Mouse (Mus musculus) hindbrain, embryonic 14.5 days (tissue): ENCODE data around the gene Myo3b. TPM values are rescaled to one million over a fixed set of nuclear protein-coding genes. Genes with fewer than 3 reads are reported as not detected.

ENCODE experiments used
- ATAC-seq: fragments of 200-750 bp; cut with Nextera tagmentation; 2 replicates; pipeline ENCODE4 v1.8.0; 2017; ENCODE audit warnings: moderate number of reproducible peaks, mild to moderate bottlenecking, moderate TSS enrichment, moderate library complexity; ENCODE audit not compliant: low FRiP score
- DNase-seq: peaks from one replicate; pipeline ENCODE4 v3.0.0-alpha.2; 2015; ENCODE audit warnings: low spot score
- H3K27ac ChIP-seq: fragments of 300-500 bp; sonication (generic); 2 replicates; pipeline ENCODE4 v1.5.1; 2014; ENCODE audit warnings: mild to moderate bottlenecking, moderate library complexity
- H3K27me3 ChIP-seq: fragments of 300-500 bp; sonication (generic); 2 replicates; pipeline ENCODE4 v1.6.1; 2014; ENCODE audit warnings: mild to moderate bottlenecking, low read length, mixed read lengths; ENCODE audit not compliant: control insufficient read depth, insufficient read depth
- H3K36me3 ChIP-seq: fragments of 300-500 bp; sonication (generic); replicated peaks from 2 replicates; pipeline ENCODE4 v1.6.1; 2014; ENCODE audit not compliant: control insufficient read depth, insufficient read depth
- H3K4me1 ChIP-seq: fragments of 300-500 bp; sonication (generic); replicated peaks from 2 replicates; pipeline ENCODE4 v1.6.1; 2014; ENCODE audit warnings: antibody characterized with exemption, low read length, mixed read lengths; ENCODE audit not compliant: control insufficient read depth, insufficient read depth
- H3K4me2 ChIP-seq: fragments of 300-500 bp; sonication (generic); replicated peaks from 2 replicates; pipeline ENCODE4 v1.6.1; 2014; ENCODE audit warnings: mild to moderate bottlenecking, moderate library complexity
- H3K4me3 ChIP-seq: fragments of 300-500 bp; sonication (generic); replicated peaks from 2 replicates; pipeline ENCODE4 v1.5.1; 2014; ENCODE audit warnings: mild to moderate bottlenecking, low read length
- H3K9ac ChIP-seq: fragments of 300-500 bp; sonication (generic); 2 replicates; pipeline ENCODE4 v1.6.1; 2014
- H3K9me3 ChIP-seq: fragments of 300-500 bp; sonication (generic); 2 replicates; pipeline ENCODE4 v1.6.1; 2016; ENCODE audit warnings: low read length; ENCODE audit not compliant: control insufficient read depth
- WGBS: fragments of 180-500 bp; shearing (Covaris S2); extraction: QIAGEN DNeasy Blood & Tissue Kit; methylation state at CpG from one replicate; pipeline ENCODE4 v1.1.7; 2014; 5-methylcytosine and 5-hydroxymethylcytosine counted together
- polyA plus RNA-seq: library from polyadenylated mRNA; unstranded; fragments of >200 nt; fragmentation: Nextera tagmentation; extraction: Ambion mirVana; gene quantifications from 2 replicates; pipeline ENCODE4 v1.2.1, GENCODE M21; 2014

Gene Myo3b
- polyA plus RNA-seq, 1 experiment from 2014 or later = 0.27 TPM

DNA sequence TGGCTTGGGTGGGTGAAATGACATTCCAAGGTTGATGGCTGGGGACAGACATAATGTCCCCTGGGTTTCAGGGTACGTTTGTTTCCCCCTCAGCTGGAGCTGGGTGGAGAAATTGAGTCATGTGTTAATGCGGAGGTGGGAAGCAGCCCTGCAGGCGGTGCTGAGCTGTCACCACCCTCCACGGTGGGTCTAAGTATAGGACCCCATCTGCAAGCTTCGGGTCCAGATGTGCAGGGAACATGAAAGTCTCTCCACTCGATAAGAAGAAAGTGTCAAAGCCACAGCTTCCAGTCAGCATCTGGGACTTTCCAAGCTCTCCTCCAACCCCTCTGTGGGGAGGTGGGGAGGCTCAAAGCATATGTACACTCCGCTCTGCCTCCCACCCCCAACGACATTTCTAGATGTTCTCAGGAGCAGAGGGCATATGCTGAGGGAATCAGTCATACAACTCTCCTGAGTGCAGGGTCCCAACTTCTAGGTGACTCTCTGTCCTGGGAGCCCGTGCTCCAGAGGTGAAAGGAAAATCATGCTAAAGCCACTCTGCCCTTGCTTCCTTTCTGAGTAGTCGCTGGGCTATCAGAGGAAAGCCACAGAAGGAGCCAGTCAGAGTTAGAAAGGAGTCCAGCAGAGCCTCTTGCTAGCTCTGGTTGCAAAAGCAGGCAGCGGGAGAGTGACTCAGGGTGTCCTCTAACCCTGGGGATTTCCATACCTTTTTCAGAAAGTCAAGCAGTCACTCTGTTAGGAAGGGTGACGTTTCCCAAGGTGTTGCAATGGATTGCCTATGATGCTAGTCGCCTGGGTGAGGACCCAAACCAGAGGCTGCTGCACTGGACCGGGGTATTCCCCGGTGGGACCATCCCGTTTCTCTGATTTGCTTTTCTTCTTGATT is 79.7 kb downstream of the Myo3b start:
- no peak for DNase-seq
- H3K36me3 ChIP-seq = no peaks in the 10 kb centered on the region
- H3K4me2 ChIP-seq = no peak overlapping the region
- H3K27ac ChIP-seq = no peak overlapping the region
- H3K4me1 ChIP-seq = peaks cover 12% of the 10 kb centered on the region
- 57% methylated on average over 16 of the region's 16 CpGs for WGBS
- H3K9ac ChIP-seq = no peak overlapping the region
- no peaks in the 10 kb centered on the region for H3K9me3 ChIP-seq
- H3K27me3 ChIP-seq = no peaks in the 10 kb centered on the region
- H3K4me3 ChIP-seq = no peak overlapping the region
- no peak for ATAC-seq

DNA sequence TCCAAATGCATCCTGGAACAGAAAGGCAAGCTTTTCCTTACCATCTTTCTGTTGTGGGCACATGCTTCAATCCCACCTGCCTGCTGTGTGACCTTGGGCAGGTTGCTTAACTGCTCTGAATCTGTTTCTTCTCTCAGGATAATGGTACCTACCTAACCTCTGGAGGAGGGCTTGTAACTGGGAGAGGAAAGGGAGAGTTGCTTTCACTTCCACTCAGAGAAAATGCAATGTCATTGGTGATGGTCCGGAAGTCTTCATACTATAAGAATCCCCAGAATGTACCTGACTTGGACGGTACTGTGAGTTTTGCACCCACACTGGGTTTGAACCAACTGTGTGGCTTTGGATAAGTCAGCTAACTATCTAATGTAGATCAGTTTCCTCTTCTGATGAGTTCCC is 80.3 kb downstream of the Myo3b start:
- no peak overlapping the region for H3K4me2 ChIP-seq
- ATAC-seq (no peak), DNase-seq (no peak)
- H3K9me3 ChIP-seq = no peaks in the 10 kb centered on the region
- no peaks in the 10 kb centered on the region for H3K27me3 ChIP-seq
- H3K4me3 ChIP-seq = no peak overlapping the region
- no peak overlapping the region for H3K9ac ChIP-seq
- 95% methylated on average over 2 of the region's 2 CpGs for WGBS
- H3K4me1 ChIP-seq = peaks cover 6% of the 10 kb centered on the region
- H3K36me3 ChIP-seq = no peaks in the 10 kb centered on the region
- no peak overlapping the region for H3K27ac ChIP-seq

DNA sequence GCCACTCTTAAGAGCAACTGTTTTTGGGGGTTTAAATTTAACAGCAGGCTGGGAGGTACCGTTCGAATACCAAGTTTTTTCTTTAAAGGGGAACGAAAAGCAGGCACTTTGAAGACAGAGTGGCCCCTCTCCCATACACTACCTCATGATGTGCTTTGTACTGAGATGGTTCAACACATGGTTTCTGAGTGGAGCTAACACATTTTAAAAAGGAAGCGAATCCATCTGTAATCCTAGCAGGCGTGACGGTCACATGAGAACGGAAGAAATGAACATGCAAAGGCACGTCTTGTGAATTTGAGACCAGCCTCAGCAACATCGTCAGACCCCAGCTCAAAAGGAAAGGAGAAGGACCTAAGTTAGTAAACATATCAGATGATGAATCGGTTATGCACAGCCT is 87.4 kb downstream of the Myo3b start:
- no peaks in the 10 kb centered on the region for H3K36me3 ChIP-seq
- H3K9ac ChIP-seq = no peak overlapping the region
- WGBS = 66% methylated on average over 10 of the region's 10 CpGs
- no peak overlapping the region for H3K4me3 ChIP-seq
- H3K27ac ChIP-seq = peak overlapping the region; percentile 77
- H3K4me2 ChIP-seq = peak overlapping the region; percentile 42
- no peaks in the 10 kb centered on the region for H3K9me3 ChIP-seq
- DNase-seq (no peak), ATAC-seq (no peak; the same call in 1 of the 2 replicates)
- H3K27me3 ChIP-seq = no peaks in the 10 kb centered on the region
- H3K4me1 ChIP-seq = peaks cover 17% of the 10 kb centered on the region

DNA sequence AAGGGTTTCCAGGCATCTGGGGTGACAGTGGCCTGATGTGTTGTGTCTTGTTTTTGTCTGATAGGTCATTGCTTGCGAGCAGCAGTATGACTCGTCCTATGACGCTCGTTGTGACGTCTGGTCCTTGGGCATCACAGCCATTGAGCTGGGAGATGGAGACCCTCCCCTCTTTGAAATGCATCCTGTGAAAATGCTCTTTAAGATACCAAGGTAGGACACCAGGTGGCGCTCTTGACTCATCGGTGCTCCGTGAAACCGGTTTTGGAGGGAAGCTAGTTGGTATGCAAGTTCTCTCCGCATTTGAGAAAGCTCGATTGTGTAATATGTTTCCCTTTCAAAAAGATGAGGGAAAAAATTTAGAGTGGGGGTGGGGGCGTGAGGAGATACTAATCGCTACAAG is 87.9 kb downstream of the Myo3b start:
- WGBS = under 1% methylated on average over 13 of the region's 13 CpGs

GRCm38 (mm10) chr2:70127351-70128148 is 88.6 kb downstream of the Myo3b start:
- Histone ChIP-seq H3K4me3 (no peak overlapping the region), H3K27me3 (no peaks in the 10 kb centered on the region), H3K9ac (peak overlapping the region; percentile 36), H3K36me3 (no peaks in the 10 kb centered on the region), H3K4me1 (peaks cover 17% of the 10 kb centered on the region), H3K4me2 (peak overlapping the region; percentile 42), H3K27ac (peak overlapping the region; percentile 81), H3K9me3 (no peaks in the 10 kb centered on the region)
- 6% methylated on average over 21 of the region's 21 CpGs for WGBS
- ATAC-seq (peak; percentile 61), DNase-seq (peak; percentile 72)

More for the DNA sequence above, 87.9 kb downstream of the Myo3b start:
- DNase-seq = peak; percentile 97
- no peak overlapping the region for H3K4me3 ChIP-seq
- no peaks in the 10 kb centered on the region for H3K9me3 ChIP-seq
- no peaks in the 10 kb centered on the region for H3K36me3 ChIP-seq
- peak overlapping the region; percentile 42 for H3K4me2 ChIP-seq
- H3K27ac ChIP-seq = peak overlapping the region; percentile 77
- peak; percentile 91 for ATAC-seq
- no peaks in the 10 kb centered on the region for H3K27me3 ChIP-seq
- H3K9ac ChIP-seq = peak overlapping the region; percentile 36; the same call in 1 of the 2 replicates
- H3K4me1 ChIP-seq = peaks cover 17% of the 10 kb centered on the region

- no peak overlapping the region for H3K4me3 ChIP-seq
- H3K27me3 ChIP-seq = no peaks in the 10 kb centered on the region
- no peak overlapping the region for H3K9ac ChIP-seq
- no peaks in the 10 kb centered on the region for H3K9me3 ChIP-seq
- peak overlapping the region; percentile 81 for H3K27ac ChIP-seq
- ATAC-seq (no peak), DNase-seq (no peak)
- no peaks in the 10 kb centered on the region for H3K36me3 ChIP-seq
- no peak overlapping the region for H3K4me2 ChIP-seq
- peaks cover 17% of the 10 kb centered on the region for H3K4me1 ChIP-seq
- 66% methylated on average over 6 of the region's 6 CpGs for WGBS
These were observed 89.7 kb downstream of the Myo3b start for GRCm38 (mm10) chr2:70128590-70128989.

DNA sequence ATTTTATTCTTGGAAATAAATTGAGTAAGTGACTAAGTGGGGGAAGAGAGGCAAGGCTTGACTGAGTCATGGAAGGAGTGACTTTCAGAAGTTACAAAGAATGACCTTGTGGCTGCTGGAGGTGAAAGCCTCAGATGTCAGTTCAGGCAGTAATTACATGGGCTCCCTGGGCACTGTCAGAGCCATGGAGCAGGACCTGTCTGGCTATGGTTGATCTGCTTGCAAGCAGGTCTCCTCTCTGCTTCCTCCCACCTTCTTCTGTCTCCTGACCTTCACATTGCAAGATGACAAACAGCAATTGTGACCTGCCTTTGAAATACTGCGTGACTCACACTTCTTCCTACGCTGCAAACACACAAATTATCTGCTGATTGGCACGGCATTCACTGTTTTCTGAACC is 90.6 kb downstream of the Myo3b start:
- no peak overlapping the region for H3K4me3 ChIP-seq
- H3K4me1 ChIP-seq = peaks cover 17% of the 10 kb centered on the region
- no peaks in the 10 kb centered on the region for H3K36me3 ChIP-seq
- no peaks in the 10 kb centered on the region for H3K27me3 ChIP-seq
- H3K27ac ChIP-seq = no peak overlapping the region
- 49% methylated on average over 3 of the region's 3 CpGs for WGBS
- no peak overlapping the region for H3K4me2 ChIP-seq
- no peak overlapping the region for H3K9ac ChIP-seq
- no peak for ATAC-seq
- DNase-seq = no peak
- H3K9me3 ChIP-seq = no peaks in the 10 kb centered on the region

GRCm38 (mm10) chr2:70133281-70133680 is 94.4 kb downstream of the Myo3b start:
- no peaks in the 10 kb centered on the region for H3K36me3 ChIP-seq
- no peak for DNase-seq
- 48% methylated on average over 4 of the region's 4 CpGs for WGBS
- H3K27ac ChIP-seq = no peak overlapping the region
- no peaks in the 10 kb centered on the region for H3K27me3 ChIP-seq
- no peak overlapping the region for H3K4me3 ChIP-seq
- H3K4me1 ChIP-seq = 0 out of 2 replicates have a peak, but pooled peaks cover 9% of the 10 kb centered on the region
- H3K9ac ChIP-seq = no peak overlapping the region
- no peak; the same call in 1 of the 2 replicates for ATAC-seq
- H3K9me3 ChIP-seq = no peaks in the 10 kb centered on the region
- H3K4me2 ChIP-seq = no peak overlapping the region
